ENCODE assay signal across 19 mouse cellular contexts in the genomic region with DNA sequence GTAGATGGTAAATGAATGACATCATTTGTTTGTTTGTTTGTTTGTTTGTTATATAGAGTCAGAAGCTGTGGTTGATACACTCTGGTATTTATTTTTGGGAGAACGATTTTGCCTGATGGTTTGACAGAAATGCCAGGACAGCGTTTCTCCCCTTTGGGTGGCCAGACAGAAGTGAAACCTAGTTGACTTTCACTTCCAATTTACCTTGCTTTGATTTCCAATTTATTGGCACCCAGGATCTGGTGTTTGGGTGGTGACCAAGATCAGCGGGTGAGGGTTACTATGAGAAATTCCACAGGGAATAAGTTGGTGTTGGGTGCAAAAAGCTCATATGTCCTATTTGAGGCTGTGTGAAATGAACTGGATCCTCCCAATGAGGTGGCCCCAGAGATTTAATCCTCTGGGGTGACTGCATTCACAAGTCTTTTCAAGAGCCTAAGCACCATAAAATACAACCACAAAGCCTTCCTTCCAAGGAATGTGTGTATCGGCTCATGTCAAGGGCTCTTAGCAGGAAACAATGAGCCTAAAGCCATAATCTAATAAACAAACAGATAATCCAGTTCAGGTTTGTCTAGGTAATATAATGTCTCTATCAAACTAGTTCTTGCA.
"Had no signal": no experiment of that assay in that cellular context is flagged by ENCODE, and none has a peak within 500 bp of the region (broad histone marks: within the 10 kb centered on the region; RNA-seq: fewer than 3 reads in every experiment).

No protein-coding gene starts in this region.

- H3K4me2 ChIP-seq: limb, embryonic 12.5 days; limb, embryonic 15.5 days; liver, embryonic 13.5 days; midbrain, embryonic 13.5 days; neural tube, embryonic 12.5 days; neural tube, embryonic 15.5 days had no signal

- DNase-seq: kidney, adult 18-20 months; kidney, adult 9 months; kidney, postnatal 36 days; layer of hippocampus, postnatal 36 days; left cerebral cortex, postnatal 4 days; liver, embryonic 13.5 days; lung, adult 2 months; lung, postnatal 14 days; lung, postnatal 4 days; thymus, adult 2 months; thymus, postnatal 14 days; thymus, postnatal 4 days had no signal

- H3K36me3 ChIP-seq: limb, embryonic 12.5 days; limb, embryonic 15.5 days; liver, embryonic 13.5 days; midbrain, embryonic 13.5 days; neural tube, embryonic 12.5 days; neural tube, embryonic 15.5 days had no signal

- H3K9me3 ChIP-seq: limb, embryonic 12.5 days; limb, embryonic 15.5 days; liver, embryonic 13.5 days; midbrain, embryonic 13.5 days; neural tube, embryonic 12.5 days; neural tube, embryonic 15.5 days had no signal

- H3K4me1 ChIP-seq: limb, embryonic 15.5 days; liver, embryonic 13.5 days; neural tube, embryonic 12.5 days; neural tube, embryonic 15.5 days had no signal

- H3K27me3 ChIP-seq: limb, embryonic 12.5 days; limb, embryonic 15.5 days; liver, embryonic 13.5 days; neural tube, embryonic 12.5 days; neural tube, embryonic 15.5 days had no signal

- H3K4me3 ChIP-seq: limb, embryonic 12.5 days; limb, embryonic 15.5 days; liver, embryonic 13.5 days; midbrain, embryonic 13.5 days; neural tube, embryonic 12.5 days; neural tube, embryonic 15.5 days had no signal

- ATAC-seq: intestine, embryonic 16.5 days; midbrain, embryonic 13.5 days had no signal

- H3K9ac ChIP-seq: limb, embryonic 12.5 days; limb, embryonic 15.5 days; liver, embryonic 13.5 days; midbrain, embryonic 13.5 days; neural tube, embryonic 12.5 days; neural tube, embryonic 15.5 days had no signal

- H3K27ac ChIP-seq: limb, embryonic 12.5 days; limb, embryonic 15.5 days; liver, embryonic 13.5 days; midbrain, embryonic 13.5 days; neural tube, embryonic 12.5 days; neural tube, embryonic 15.5 days; stomach, postnatal 0 days had no signal
